Mouse (Mus musculus) testis, adult 2 months (tissue): Measurements from ENCODE around the gene Wdr64.

Experiments used
- CTCF ChIP-seq: fragments of 200-500 bp; IDR thresholded peaks from 2 replicates; pipeline ENCODE4 v1.5.1; 2012; ENCODE audit warnings: low read depth, mild to moderate bottlenecking, inconsistent platforms, low read length, moderate library complexity; ENCODE audit not compliant: control insufficient read depth, insufficient read depth, insufficient replicate concordance
- POLR2A ChIP-seq: fragments of 200-500 bp; IDR thresholded peaks from 2 replicates; pipeline ENCODE4 v1.6.1; 2012; ENCODE audit warnings: low read depth, mild to moderate bottlenecking, inconsistent platforms, low read length, moderate library complexity; ENCODE audit not compliant: control insufficient read depth

GRCm38 (mm10) chr1:175808356-175808755 lies 110.0 kb downstream of the Wdr64 start:
- TF ChIP-seq POLR2A (no peak), CTCF (no peak)
